Mouse (Mus musculus) heart, adult 18-20 months (tissue): ENCODE data around the gene Tbc1d22b. TPM values are rescaled to one million over a fixed set of nuclear protein-coding genes. Genes with fewer than 3 reads are reported as not detected.
A peak's percentile ranks its signal among the peaks of the same experiment; 100 is the strongest.
"Not testable (repeated sequence)": the region's sequence is repeated elsewhere in the genome, so short reads cannot be mapped to it uniquely, and the experiment has no call there.

Experiments
- DNase-seq, 2 experiments: peaks; one replicate each; pipeline ENCODE4 v3.0.0; 2021 to 2022; ENCODE audit warnings: mixed read lengths in 1 of 2
- long read RNA-seq, 2 experiments: library from polyadenylated mRNA; stranded (forward); transcript quantifications; one replicate each; pipeline ENCODE4 v2.0.0; 2021
- total RNA-seq, 2 experiments: library from RNA; stranded (reverse); gene quantifications; 2 replicates each; pipeline ENCODE4 v1.2.3; 2021

Tbc1d22b gene
- total RNA-seq = 10 to 100 TPM; 12.5 to 13.3 TPM
- long read RNA-seq, experiment 1, partial matches to known transcripts = 3 of 8 reads
- long read RNA-seq, experiment 1, other reads (novel, unspliced or antisense) = 1 of 8 reads
- long read RNA-seq, experiment 2, partial matches to known transcripts = 0 of 1 reads
- long read RNA-seq, experiment 2, other reads (novel, unspliced or antisense) = 0 of 1 reads

DNA sequence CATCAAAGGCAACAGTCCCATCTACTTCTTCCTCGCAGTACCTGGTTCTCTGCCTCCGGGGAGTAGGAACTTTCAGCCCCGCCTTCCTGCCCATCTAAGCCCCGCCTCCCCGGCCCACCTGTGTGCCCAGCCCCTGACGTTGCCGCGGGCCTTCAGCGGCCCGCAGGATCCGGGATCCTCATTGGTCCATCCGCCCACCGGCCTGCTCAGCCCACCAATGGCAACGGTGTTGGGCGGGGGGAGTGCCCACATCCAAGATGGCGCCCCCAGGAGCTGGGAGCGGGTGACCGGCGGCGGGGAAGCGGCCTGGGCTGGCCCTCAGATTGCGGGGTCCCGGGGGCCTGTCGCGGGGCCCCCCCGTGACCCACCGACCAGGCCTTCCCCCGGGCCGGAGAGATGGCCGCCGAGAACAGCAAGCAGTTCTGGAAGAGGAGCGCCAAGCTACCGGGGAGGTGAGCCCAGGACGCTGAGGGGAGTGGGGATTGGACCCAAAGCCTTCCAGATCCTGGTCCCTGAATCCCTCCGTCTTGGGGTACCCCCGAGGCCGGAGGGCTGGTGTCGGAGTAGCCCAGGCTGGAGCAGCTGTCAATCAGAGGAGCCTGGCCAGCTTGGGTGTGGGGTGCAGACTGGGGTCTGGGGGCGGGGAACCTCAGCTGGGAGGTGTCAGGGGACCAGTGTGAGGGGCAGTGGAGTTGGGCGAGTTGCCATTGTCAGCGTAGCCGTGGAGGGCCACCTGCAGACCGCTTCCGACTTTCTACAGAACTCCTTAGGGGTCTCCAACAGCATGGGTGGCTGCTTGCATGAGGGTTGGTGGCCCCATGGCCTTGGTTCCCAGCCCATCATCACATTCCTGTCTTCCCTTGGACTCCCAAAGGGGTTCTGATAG lies at the start of gene Tbc1d22b, which contains the start of gene Gm17657:
Tbc1d22b (plus strand) TSS at position 243 of the 886 bp plus-strand sequence.
Gm17657 (minus strand) TSS at position 96 of the 886 bp plus-strand sequence.
- DNase-seq = peak; percentile 92 to 96

DNA sequence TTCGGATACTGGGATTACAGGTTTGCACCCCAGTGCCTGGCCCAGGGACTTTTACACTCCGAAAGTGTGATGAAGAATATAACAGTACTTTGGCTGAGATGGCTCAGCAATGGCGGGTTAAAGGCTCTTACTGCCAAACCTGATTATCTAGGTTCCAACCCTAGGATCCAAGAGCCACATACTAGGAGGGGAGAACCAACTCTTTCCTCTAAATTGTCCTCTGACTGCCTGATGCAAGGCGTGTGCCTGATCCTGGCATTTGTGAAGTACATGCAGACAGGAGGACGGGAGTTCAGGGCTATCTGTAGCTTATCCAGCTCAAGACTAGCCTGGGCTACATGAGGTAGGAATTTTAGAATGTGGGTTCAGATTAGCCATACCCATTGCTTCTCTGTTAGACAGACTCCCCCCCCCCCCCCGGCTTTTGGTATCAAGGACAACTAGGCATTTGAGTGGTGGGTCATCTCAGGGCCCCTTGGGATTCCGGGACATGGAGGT lies 49.3 kb upstream of the Tbc1d22b start:
- no peak for DNase-seq

DNA sequence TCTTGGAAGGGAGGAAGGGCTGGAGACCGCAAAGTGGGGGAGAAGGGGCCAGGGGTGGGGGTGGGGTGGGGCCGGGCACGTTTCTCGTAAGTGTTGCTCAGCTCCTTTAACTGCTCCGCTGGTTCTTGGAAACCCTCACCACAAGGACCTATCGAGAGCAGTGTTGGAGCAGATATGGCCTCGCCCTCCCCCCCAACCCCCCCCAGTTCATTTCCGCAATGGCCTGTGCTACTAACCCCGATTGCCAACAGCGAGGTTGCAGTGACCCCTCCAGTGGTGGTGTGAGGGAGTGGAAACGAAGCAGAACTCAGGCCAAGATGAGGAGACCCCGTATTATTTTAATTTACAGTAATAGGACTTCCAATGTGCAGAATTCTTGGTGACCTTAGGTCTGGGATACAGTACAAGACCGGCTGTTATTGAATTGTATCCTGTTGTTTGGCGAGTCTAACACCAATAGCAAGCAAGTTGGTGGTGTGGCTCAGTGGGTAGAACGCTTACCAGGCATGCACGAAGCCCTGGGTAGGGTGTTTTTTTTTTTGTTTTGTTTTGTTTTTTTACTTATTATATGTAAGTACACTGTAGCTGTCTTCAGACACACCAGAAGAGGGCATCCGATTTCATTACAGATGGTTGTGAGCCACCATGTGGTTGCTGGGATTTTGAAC lies 48.6 kb upstream of the Tbc1d22b start:
- DNase-seq = no peak

DNA sequence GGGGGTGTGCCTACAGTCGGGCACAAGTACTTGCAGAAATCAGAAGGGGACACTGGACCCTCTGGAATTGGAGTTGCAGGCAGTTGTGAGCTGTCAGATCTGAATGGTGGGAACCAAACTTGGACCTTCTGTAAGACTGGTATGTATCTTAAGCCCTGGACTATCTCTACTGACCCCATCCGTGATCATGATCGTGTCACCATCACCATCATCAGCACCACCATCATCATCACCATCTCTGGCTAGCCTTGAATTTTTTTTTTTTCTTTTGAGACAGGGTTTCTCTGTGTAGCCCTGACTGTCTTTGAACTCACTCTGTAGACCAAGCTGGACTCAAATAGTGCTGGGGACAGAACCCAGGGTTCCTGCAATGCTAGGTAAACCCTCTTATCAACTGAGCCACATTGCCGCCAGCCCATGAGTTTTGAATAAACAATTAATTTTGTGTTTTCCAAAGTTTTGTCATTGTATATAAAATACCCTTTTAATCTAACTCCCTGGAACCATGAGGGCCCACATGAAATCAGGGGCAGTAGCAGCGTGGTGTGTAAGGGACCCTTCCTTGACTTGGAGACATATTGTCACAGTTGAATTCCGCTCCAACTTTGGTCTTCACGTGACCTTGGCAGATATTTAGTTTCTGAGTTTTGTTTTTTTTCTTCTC lies 47.4 kb upstream of the Tbc1d22b start:
- DNase-seq = no peak

DNA sequence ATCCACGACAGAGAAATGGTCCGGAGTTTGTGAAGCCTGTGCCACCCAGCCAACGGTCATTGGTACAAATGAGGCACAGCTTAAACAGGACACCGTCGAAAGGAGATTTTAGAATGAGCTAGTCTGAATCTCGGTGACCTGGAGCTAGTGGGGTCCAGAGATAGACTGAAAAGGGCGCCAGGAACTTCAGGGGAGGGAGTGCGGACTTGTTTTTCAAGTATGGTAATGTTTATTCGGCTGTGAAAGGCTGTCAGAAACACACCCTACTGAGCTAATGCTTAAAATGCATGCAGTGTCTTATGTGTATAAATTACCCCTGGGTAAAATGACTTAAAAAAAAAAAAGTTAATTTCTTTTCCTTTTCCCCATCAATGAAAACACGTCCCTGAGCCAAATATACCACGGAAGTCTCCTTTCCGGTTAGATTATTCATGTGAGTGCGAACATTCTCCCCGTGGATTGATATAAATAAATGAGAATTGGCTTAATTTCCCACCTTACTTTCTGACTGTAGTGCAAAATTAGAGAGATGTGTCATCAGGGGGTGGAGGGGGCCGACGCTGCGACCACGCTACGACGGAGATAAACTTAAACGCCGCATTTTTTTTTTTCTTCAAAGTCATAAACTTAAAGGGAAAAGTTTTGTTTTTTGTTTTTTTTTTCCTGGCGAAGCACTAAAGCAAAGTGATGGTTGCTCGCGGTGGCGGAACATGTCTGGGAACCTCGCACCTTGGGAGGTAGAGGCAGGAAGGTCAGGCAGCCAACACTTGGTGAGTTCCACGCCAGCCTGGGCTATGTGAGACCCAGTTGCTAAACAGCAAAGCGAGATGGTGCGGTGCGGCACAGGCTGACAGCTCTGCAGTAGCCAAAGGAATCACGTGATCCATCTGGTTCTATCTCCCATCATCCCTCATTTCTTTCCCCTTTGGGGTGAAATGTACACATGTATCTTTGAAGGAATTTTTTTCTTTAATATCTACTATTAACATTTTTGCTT lies 46.6 kb upstream of the Tbc1d22b start:
- no peak for DNase-seq

DNA sequence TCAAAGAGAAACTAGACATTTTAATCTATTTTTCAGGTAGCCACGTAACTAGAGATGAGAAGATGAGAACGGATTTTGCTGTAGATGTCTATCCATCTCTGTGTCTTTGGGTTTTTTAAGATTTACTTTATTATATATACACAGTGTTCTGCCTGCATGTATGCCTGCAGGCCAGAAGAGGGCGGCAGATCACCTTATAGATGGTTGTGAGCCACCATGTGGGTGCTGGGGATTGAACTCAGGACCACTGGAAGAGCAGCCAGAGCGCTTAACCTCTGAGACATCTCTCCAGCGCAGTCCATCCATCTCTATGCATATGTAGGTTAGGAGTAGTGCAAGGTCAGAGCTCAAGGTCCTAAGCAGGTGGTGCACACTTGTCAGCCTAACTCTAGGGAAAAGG lies 45.9 kb upstream of the Tbc1d22b start:
- DNase-seq = no peak

DNA sequence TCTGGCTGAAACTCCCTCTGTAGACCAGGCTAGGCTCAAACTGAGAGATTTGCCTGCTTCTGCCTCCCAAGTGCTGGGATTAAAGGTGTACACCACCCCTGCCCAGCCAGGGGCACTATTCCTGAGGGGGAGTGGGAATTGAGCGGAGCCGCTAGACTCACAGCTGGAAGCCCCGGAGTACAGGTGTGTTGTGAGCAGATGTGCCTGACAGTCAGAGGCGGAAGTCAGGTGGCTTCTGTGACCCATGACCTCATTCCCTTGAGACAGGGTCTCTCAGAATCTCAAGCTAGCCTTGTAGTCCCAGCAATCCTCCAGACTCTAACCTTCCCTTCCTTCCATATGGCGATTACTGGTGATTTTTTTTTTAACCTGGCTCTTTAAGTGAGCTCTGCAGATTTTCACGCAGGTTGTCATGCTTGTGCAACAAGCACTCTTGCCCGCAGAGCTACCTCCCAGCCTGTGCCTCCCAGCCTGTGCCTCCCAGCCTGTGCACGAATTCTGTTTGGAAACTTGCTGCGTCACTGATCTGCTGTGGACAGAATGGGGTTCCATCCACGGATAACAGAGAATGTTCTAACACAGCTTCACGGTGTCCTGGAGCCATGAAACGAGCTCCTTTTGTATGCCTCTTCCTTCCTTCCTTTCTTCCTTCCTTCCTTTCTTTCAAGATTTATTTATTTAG lies 40.5 kb upstream of the Tbc1d22b start:
- no peak for DNase-seq

DNA sequence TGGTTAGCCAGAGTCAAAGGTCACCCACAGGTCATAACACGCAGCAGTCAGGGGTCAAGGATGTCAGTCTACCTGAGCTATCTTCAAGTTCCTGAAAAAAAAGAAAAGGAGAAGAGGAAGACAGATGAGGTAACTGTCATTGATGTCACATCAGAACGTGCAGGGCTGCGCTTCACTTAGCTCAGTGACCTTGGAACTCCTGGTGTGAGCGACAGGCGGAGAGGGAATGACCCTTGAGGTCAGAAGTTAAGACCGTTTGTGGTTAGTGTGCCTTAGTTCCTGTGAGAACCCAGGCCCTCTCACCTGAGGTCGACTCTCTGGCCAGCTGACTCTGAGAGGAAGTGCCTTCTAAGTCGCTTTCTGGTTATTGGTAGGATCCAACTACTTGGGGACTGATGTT lies 38.9 kb upstream of the Tbc1d22b start:
- no peak for DNase-seq

DNA sequence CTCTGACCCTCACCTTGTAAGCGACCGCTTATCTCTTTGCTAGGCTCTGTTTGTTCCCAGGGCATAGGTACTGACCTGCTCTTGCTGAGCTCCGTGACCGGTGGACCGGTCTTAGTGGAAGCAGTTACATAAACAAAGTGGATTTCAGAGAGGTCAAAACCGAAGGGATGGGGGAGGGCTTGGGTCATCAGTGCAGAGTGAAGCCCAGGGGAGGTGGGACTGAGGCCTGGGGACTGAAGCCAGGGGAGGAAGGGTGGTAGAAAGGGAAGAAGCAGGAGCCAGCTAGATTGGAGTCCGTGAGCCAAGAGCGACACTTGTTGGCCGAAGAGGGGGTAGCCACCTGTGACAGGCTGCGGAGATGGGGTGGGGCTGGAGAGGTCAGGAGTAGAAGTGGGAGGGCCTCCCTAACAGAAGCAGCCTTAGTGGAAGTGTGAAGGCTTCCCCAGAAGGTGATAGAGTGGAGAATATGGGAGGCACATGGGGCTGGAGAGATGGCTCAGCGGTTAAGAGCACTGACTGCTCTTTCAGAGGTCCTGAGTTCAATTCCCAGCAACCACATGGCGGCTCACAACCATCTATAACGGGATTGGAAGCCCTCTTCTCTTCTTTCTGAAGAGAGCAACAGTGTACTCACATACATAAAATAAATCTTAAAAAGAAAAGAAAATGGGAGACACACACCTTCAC lies 36.4 kb upstream of the Tbc1d22b start:
- DNase-seq = peak; percentile 76 to 79

DNA sequence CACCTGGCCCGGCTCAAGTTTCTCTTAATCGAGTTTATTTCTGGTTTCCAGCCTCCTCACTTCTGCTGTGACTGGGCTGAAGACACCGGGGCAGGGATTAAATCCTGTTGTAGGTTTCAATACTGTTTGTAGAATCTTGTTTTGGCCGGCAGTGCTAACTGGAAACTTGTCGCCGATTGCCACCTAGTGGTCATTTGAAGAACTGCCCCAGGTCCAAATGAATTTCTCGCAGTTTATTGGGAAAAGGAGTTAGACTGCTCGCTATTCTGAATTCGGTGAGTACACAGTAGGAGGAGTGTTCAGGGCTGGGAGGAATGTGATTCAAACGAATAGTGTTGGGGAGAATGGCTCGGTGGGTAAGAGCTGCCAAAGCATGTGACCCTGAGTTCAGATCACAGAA lies 35.1 kb upstream of the Tbc1d22b start:
- DNase-seq = peak; percentile 81 to 92

DNA sequence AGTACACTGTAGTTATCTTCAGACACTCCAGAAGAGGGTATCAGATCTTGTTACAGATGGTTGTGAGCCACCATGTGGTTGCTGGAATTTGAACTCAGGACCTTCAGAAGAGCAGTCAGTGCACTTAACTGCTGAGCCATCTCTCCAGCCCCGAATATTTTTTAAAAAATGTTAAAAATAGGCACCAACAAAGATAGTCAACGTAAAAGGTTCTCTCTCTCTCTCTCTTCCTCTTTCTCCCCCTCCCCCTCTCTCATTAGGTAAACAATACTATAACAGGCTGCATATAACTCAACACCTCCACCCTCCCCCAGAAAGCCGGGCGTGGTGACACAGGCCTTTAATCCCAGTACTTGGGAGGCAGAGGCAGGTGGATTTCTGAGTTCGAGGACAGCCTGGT lies 30.9 kb upstream of the Tbc1d22b start:
- DNase-seq = not testable (repeated sequence)

DNA sequence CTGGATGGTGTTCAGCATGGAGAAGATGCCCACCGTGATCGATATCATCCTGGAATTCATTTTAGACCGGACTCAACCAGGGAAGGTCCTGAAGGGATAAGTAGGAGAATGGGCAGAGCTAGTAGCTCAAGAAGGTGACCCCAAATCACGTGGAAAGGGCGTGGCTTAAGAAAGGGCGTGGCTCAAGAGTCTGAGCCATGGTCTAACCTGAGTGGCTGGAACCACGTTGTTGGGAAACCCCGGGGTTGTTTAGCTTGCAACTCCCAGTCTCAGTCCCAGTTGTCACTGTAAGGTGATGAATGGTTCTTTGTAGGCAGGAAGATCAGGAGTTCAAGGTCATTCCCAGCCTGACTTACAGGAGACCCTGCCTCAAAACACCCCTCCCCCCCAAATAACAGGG lies 29.9 kb upstream of the Tbc1d22b start:
- no peak for DNase-seq

DNA sequence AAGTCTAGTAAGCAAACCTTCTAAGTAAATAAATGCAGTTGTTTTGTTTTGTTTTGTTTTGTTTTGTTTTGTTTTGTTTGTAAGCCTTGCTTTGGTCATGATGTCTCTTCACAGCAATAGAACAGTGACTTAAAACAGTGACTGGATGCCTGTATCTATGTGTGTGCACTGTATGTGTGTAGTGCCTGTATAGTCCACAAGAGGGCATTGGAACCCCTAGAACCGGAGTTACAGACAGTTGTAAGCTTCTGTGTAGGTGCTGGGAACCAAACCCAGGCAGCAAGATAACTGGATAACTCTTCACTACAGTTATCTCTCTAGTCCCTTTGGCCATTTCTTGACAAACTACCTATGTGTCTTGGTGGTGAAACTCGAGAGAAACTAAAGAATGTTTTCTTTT lies 24.0 kb upstream of the Tbc1d22b start:
- no peak for DNase-seq

DNA sequence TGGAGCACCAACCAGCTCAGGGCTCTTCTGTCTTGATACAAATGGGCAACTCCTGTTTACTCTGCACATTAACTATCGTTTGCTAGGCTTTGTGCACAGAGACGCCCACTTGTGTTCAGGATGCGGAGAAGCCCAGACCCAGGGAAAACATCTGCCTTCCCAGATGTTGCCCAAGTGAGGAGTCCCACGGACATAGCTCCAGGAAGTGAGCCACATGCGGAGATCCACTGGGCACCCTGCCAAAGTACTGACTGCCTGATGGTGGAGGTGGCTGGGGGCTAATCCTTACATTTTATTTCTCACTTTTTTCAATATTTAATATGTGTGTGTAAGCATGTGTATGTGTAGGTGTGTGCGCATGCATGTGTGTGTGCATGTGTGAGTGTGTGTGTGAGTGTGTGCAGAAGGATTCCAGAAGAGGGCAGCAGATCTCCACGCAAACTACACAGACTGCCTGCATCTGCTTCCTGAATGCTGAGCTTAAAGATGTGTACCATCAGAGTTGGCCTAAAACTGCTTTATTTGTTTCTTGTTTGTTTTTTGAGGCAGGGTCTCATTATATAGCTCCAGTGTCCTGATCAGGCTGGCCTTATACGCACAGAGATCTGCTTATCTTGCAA lies 20.9 kb upstream of the Tbc1d22b start:
- DNase-seq = no peak

DNA sequence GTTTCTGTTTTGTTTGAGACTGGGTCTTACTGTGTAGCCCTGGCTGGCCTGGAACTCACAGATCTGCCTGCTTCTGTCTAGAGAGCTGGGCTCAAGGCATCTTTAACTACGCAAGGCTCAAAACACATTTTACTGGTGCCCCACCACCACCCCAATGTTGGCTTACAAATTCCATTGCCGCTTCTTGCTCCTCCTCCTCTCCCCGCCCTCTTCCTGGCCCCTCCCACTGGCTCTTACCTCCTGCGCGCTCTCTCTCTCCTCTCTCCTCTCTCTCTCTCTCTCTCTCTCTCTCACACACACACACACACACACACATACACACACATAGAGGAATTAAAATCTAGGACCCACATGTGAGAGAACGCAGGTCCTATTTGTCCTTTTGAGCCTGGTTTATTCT lies 19.1 kb upstream of the Tbc1d22b start:
- DNase-seq = no peak

DNA sequence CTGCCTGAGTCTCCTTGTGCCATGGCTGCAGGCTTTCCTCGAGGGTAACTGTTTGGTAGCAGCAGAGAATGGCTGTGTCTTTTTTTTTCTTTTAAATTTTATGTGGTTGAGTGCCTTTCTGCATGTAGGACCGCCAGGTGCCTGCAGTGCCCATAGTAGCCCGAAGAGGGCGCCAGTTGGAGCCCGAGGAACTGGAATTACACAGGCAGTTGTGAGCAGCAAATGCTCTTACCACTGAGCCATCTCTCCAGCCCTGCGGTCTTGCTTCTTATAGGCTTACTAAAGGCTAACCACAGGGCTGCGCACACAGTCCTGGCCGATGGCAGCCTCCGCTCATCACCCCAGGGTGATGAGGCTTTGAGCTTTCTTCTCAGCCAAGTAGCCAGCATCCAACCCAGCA lies 18.3 kb upstream of the Tbc1d22b start:
- no peak for DNase-seq

DNA sequence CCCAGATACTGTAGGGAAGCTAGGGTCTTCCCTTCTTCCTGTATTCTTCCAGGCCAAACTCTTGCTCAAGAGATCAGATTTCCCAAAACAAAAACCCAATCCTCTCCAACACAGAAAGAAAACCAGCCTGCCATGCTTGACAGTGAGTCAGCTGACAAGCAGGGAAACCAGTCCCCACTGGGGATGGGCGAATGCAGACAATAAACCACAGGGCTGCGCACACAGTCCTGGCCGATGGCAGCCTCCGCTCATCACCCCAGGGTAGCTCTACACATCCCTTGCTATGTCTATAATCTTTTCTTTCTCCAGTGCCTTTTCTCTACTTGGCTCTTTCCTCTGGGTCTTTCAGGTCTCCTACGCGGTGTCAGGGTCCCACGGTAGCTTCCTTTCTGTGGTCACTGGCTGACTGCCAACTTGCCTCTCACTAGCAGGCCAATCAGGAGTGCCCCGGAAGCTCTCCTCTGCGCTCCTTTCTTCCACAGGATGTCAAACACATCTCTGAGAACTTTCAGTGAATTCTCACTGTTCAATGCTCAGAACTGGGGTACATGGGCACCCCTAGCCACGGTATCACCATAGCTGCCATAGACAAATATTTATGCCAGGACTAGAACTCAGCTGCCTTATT lies 17.7 kb upstream of the Tbc1d22b start:
- no peak for DNase-seq

DNA sequence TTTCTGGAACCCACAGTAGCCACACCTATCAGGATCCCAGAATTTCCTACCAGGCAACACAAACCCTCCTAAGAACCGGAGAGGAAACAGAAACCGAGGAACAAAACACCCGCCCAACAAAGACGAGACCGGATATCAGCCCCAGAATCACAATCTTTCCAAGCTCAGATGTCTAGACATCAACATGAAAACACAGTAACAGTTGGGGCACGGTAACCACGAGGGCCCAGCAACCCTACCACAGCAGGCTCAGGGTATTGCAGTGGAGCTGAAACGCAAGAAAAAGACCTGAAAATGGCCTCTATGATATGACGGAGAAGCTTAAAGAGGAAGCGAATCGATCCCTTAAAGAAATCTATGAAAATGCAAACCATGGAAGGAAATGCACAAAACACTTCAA lies 15.7 kb upstream of the Tbc1d22b start:
- DNase-seq = no peak

DNA sequence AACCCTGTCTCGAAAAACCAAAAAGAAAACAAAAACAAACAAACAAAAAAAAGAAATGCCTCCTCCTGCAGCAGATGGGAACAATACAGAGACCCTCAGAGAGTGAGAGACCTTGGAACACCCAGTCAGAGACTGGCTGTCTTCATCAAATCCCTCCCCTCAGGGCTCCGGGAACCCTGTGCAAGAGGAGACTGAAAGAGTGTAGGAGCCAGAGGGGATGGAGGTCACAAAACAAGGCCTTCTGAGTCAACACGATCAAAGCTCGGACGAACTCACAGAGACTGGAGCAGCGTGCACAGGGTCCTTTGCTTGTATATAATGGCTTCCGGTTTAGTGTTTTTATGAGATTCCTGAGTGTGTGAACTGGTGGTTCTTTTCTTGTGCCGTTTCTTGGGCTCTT lies 9.2 kb upstream of the Tbc1d22b start:
- no peak for DNase-seq
